Mouse (Mus musculus): ENCODE data around the gene Il7r.

GRCm38 (mm10) chr15:9572664-9573063 lies 42.7 kb upstream of the Il7r start:
- no peak for TF ChIP-seq CTCF (IDR thresholded peaks at IDR 0.05; ENCODE audit: low read depth, low read length)
- no peak for TF ChIP-seq POLR2A (IDR thresholded peaks at IDR 0.05; ENCODE audit: borderline replicate concordance, low read depth, low read length)
